Mouse (Mus musculus) E14TG2a.4 (cell line): Measurements from ENCODE around the gene Tcp11l1.

Experiments
- CTCF ChIP-seq: conservative IDR thresholded peaks from 2 replicates; pipeline ENCODE4 v1.5.1; 2014; ENCODE audit warnings: low read length
- NANOG ChIP-seq: IDR thresholded peaks from 2 replicates; pipeline ENCODE4 v1.6.1; 2014; ENCODE audit warnings: borderline replicate concordance, low read length, mixed read lengths
- POU5F1 ChIP-seq: IDR thresholded peaks from 2 replicates; pipeline ENCODE4 v1.6.1; 2014; ENCODE audit warnings: low read length, borderline replicate concordance

- no peak for TF ChIP-seq CTCF
- no peak for TF ChIP-seq NANOG
- no peak for TF ChIP-seq POU5F1
Measured at GRCm38 (mm10) chr2:104712486-104712809, 479 bp upstream of the Tcp11l1 start.
